Mouse (Mus musculus) lung, postnatal 25 days (tissue): ENCODE results near the gene 4930595D18Rik.

Source experiments
- DNase-seq: peaks from one replicate; pipeline ENCODE4 v3.0.0; 2022; ENCODE audit warnings: low spot score

The 4930595D18Rik gene

GRCm38 (mm10) chr12:111135953-111136352, 48.3 kb downstream of the 4930595D18Rik start:
- DNase-seq, result no peak

DNA sequence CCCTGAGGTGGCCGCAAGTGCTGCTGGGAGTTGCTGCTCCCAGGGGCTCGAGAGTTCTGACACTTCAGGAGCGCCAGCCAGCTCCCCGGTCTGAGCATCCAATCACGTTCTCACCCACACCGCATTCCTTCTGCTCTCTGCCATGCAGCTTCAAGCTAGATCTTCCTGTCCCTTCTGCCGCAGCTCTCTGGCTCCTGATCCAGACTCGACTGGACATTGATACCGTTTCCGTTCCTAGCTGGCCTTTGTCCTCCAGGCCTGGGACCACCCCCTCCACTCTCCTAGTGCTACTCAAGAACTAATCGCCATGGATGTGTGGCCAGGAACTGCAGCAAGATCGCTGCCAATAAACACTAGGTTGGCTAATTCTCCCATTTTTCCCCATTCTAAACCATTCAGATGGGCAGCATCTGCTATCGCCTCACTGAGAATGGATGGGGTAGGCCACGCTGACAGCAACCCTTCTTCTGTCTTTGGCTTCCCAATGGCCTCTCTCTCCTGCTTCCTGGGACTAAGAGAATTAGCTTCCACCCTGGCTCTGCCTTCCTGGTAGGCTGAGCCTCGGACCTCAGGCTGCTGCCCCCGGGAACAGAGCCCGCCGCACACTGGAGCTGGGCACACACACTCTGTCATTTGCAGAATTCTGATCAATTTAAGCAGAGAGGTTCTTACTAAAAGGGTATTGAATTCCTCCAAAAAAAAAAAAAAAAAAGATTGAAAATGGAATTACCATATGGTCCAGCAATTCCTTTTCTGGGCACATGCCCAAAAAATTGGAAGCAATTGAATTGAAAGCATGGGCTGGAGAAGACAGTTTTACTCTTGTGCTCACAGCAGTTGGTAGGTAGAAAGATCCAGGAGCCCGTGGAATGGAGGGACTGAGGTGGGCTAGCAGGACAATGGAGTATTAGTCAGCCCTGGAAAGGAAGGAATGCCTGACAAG, 49.2 kb downstream of the 4930595D18Rik start:
- DNase-seq, result peak; percentile 27

DNA sequence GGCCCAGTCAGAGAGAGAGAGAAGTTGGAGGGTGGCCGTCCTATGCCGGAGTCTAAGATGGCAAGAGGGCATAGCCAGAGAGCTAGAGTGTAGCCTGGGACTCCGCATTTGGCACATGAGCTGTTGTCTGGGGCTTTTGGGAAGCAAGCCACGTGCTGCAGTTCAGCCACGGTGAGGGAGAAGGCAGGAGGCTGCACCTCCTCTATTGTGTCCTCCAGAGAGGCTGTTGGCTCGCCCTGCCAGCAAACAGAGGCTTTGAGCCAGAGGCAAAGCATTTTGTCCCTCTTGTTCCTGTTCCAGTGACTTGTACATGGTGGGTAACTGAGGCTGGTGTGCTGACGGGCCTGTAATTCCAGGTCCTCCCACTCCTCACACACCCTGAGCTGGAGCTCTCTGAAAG, 50.1 kb downstream of the 4930595D18Rik start:
- no peak for DNase-seq

DNA sequence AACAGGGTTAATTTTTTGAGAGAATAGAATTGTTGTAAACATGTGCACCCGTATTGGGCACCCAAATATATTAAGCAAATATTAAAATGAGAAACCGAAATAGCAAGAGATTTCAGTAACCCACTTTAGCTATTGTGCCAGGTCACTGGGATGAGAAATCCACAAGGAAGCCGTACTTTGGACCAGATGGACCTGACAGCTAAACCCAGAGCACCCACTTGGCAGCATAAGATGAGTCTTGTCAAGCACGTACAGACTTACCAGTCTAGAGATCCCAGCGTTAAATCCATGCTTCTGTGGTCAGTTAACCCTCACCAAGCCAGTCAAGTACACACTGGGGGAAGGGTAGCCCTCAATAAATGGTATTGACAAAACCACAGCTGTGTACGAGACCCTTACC, 58.6 kb downstream of the 4930595D18Rik start:
- DNase-seq, result no peak

- DNase-seq, result no peak
Measured at GRCm38 (mm10) chr12:111124601-111125260, 59.6 kb downstream of the 4930595D18Rik start.

- DNase-seq, result no peak
Measured at GRCm38 (mm10) chr12:111122332-111122852, 61.9 kb downstream of the 4930595D18Rik start.

DNA sequence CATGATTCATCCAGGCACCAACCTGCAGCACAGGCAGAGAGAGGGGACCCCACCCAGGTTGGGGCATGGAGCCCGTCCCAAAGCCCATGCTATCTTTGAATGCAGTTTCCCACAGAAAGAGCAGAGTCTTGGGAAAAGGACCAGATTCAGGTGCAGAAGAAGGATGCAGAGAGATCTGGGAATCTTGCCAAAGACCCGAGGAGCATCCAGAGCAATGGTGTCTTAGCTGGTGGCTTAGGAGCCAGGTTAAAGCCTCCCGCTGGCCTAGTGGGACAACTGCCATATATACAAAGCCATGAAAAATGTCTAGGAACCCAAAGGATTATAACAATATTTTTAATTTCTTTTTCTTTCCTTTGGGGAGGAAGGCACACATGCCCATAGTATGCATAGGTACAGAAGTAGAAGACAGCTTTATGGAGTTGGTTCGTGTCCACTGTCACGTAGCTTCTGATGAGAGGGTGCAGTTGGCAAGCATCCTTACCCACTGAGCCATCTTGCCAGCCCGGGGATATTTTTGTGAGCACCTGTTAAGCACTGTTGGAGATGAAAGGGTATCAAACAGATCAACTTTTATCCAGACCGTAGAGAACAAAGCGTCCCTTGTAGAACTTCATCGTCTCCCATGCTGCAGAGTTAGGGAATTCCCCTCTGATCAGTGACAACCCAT, 63.2 kb downstream of the 4930595D18Rik start:
- DNase-seq, result no peak

DNA sequence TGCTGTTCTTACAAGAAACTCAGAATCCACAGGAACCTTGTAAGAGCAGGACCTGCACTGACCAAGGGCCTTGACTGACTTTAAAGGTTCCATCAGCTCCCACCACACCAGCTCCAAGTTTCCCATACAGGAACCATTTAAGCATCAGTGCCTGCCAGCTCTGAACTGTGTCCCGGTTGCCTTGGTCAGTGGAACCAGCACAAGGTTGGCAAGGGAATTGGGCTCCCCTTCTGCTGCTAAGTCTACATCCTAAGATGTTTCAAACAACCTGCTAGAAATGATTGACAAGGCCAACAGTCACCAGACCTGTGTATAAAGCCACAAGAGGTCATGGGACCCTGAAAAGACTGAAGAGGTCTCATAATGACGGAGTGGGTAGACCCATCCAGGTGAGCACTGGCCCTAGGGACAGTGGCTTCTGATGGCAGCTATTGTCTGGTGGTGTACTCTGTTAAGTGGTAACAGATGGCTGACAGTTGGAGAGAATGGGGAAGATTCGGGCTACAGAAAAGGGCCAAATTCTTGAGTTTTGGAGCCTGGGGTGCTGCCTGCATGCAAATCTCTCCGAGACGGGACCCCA, 64.7 kb downstream of the 4930595D18Rik start:
- no peak for DNase-seq

GRCm38 (mm10) chr12:111114593-111114992, 69.7 kb downstream of the 4930595D18Rik start:
- DNase-seq, result no peak

GRCm38 (mm10) chr12:111111176-111111575, 73.1 kb downstream of the 4930595D18Rik start:
- DNase-seq, result no peak
